Mouse (Mus musculus) c-Kit-positive CD71-positive TER-119-negative erythroid progenitor cells, embryonic 14.5 days (primary cell): ENCODE results near the gene Nploc4.

Source experiments
- DNase-seq: peaks from one replicate; pipeline ENCODE4 v3.0.0-alpha.2; 2013; ENCODE audit warnings: low read depth

Gene Nploc4

DNA sequence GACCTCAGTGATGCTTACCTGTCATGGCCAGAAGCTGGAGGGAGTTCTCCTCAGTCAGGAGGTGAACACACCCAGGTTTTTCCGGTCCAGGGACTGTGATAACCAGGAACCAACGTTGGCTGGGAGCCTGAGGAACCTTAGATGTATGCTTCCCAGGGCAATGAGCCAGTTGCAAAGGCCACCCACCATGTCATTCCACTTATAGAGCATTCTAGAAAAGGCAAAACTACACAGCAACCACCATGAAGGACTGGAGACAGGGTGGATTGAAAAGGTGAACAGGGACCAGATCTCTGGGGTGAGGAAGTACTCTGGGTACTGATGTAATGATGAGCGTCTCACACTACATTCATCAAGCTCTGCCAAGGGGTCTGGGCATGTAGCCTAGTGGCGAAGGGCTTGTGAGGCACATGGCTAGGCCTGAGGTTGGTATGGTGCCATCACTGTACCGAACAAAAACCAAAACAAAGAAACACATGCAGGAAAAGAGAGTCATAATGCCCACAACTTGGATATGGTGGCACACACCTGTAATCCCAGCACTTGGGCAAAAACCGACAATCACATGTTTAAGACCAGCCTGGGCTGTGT lies 102.0 kb downstream of the Nploc4 start:
- DNase-seq, result no peak
